Mouse (Mus musculus) testis, adult 2 months (tissue): ENCODE data around the gene Gm17334. TPM values are rescaled to one million over a fixed set of nuclear protein-coding genes. Genes with fewer than 3 reads are reported as not detected.

Source experiments
- H3K27ac ChIP-seq: fragments of 200-500 bp; 2 replicates; pipeline ENCODE4 v1.5.1; 2012; ENCODE audit warnings: low read depth, low read length; ENCODE audit not compliant: control insufficient read depth, insufficient read depth
- H3K27me3 ChIP-seq: fragments of 200-500 bp; 2 replicates; pipeline ENCODE4 v1.6.1; 2012; ENCODE audit warnings: mild to moderate bottlenecking, low read length, moderate library complexity; ENCODE audit not compliant: control insufficient read depth, insufficient read depth
- H3K36me3 ChIP-seq: fragments of 200-500 bp; 2 replicates; pipeline ENCODE4 v1.6.1; 2012; ENCODE audit warnings: mild to moderate bottlenecking, low read length; ENCODE audit not compliant: control insufficient read depth, insufficient read depth
- H3K4me1 ChIP-seq: fragments of 200-500 bp; 2 replicates; pipeline ENCODE4 v1.6.1; 2012; ENCODE audit warnings: low read length; ENCODE audit not compliant: control insufficient read depth, insufficient read depth
- H3K4me3 ChIP-seq: fragments of 200-500 bp; 2 replicates; pipeline ENCODE4 v1.5.1; 2012; ENCODE audit warnings: low read depth, mild to moderate bottlenecking, low read length, moderate library complexity, mixed read lengths; ENCODE audit not compliant: control insufficient read depth
- CTCF ChIP-seq: fragments of 200-500 bp; IDR thresholded peaks from 2 replicates; pipeline ENCODE4 v1.5.1; 2012; ENCODE audit warnings: low read depth, mild to moderate bottlenecking, inconsistent platforms, low read length, moderate library complexity; ENCODE audit not compliant: control insufficient read depth, insufficient read depth, insufficient replicate concordance
- POLR2A ChIP-seq: fragments of 200-500 bp; IDR thresholded peaks from 2 replicates; pipeline ENCODE4 v1.6.1; 2012; ENCODE audit warnings: low read depth, mild to moderate bottlenecking, inconsistent platforms, low read length, moderate library complexity; ENCODE audit not compliant: control insufficient read depth
- polyA plus RNA-seq: library from polyadenylated mRNA; depleted of rRNA; stranded (reverse); fragments of >200 nt; gene quantifications from 2 replicates; pipeline ENCODE4 v1.2.3, GENCODE M21; 2012

Gm17334 gene
- polyA plus RNA-seq, 1 experiment: not detected

- Histone ChIP-seq H3K36me3 (no peaks in the 10 kb centered on the region), H3K4me1 (no peaks in the 10 kb centered on the region), H3K27me3 (no peaks in the 10 kb centered on the region), H3K4me3 (no peak overlapping the region), H3K27ac (no peak overlapping the region)
- TF ChIP-seq POLR2A (no peak), CTCF (no peak)
Observed at GRCm38 (mm10) chr11:53785311-53785936, 12.4 kb upstream of the Gm17334 start.

DNA sequence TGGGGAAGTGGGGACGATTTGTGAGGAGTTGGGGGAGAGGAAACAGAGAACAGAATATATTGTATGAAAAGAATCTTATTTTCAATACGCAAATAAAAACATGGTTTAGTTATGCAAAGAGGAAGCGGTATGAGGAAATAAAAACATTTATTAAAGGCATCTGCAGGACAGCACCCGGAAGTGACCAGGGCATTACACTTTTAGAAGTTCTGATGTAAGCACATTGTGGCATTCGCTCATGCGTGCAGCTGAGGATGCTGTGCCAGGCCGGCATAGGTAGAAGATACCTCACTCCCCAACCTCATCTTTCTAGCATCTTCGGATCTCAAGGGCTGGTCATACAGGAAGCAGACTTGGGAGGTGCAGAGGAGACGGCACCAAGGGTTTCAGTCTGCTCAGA, 10.3 kb upstream of the Gm17334 start:
- Histone ChIP-seq H3K27ac (no peak overlapping the region), H3K36me3 (no peaks in the 10 kb centered on the region), H3K27me3 (no peaks in the 10 kb centered on the region), H3K4me3 (no peak overlapping the region), H3K4me1 (no peaks in the 10 kb centered on the region)
- no peak for TF ChIP-seq CTCF

DNA sequence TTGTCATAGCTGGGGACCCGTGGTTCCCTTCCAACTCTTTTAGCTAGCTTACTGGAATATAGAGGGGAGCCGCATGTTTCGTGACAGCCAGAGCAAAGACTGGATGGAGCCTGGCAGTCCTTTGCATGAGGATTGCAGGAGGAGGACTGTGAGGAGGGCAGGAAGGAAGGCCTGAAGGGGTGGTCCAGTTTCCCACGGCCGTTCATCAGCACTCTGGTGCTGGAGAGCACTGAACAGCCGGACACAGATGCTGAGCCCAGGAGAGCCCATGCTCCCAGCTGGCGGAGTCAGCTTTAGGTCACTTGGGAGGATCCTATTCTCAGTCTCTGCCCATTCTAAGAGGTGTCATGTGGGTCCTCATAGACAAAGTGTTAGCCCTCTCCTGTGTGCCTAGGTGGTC, 9.0 kb upstream of the Gm17334 start:
- Histone ChIP-seq H3K4me3 (no peak overlapping the region), H3K36me3 (no peaks in the 10 kb centered on the region), H3K27ac (no peak overlapping the region), H3K4me1 (no peaks in the 10 kb centered on the region), H3K27me3 (no peaks in the 10 kb centered on the region)
- TF ChIP-seq POLR2A: no peak

GRCm38 (mm10) chr11:53781201-53781775, 8.3 kb upstream of the Gm17334 start:
- Histone ChIP-seq H3K4me1 (no peaks in the 10 kb centered on the region), H3K4me3 (no peak overlapping the region), H3K27ac (no peak overlapping the region), H3K36me3 (no peaks in the 10 kb centered on the region), H3K27me3 (no peaks in the 10 kb centered on the region)
- TF ChIP-seq POLR2A: no peak
- TF ChIP-seq CTCF: no peak

- TF ChIP-seq POLR2A (no peak), CTCF (no peak)
- Histone ChIP-seq H3K4me1 (no peaks in the 10 kb centered on the region), H3K36me3 (no peaks in the 10 kb centered on the region), H3K4me3 (no peak overlapping the region), H3K27ac (no peak overlapping the region), H3K27me3 (no peaks in the 10 kb centered on the region)
Observed at GRCm38 (mm10) chr11:53780262-53780661, 7.3 kb upstream of the Gm17334 start.

GRCm38 (mm10) chr11:53779808-53780207, 6.8 kb upstream of the Gm17334 start:
- H3K4me1 ChIP-seq: no peaks in the 10 kb centered on the region
- no peaks in the 10 kb centered on the region for H3K27me3 ChIP-seq
- H3K27ac ChIP-seq: no peak overlapping the region
- H3K36me3 ChIP-seq: no peaks in the 10 kb centered on the region
- no peak overlapping the region for H3K4me3 ChIP-seq
- no peak for TF ChIP-seq CTCF
- no peak for TF ChIP-seq POLR2A

- Histone ChIP-seq H3K36me3 (no peaks in the 10 kb centered on the region), H3K4me3 (no peak overlapping the region), H3K27ac (no peak overlapping the region), H3K27me3 (no peaks in the 10 kb centered on the region), H3K4me1 (no peaks in the 10 kb centered on the region)
- no peak for TF ChIP-seq POLR2A
- no peak for TF ChIP-seq CTCF
Observed at GRCm38 (mm10) chr11:53778455-53778854, 5.5 kb upstream of the Gm17334 start.

DNA sequence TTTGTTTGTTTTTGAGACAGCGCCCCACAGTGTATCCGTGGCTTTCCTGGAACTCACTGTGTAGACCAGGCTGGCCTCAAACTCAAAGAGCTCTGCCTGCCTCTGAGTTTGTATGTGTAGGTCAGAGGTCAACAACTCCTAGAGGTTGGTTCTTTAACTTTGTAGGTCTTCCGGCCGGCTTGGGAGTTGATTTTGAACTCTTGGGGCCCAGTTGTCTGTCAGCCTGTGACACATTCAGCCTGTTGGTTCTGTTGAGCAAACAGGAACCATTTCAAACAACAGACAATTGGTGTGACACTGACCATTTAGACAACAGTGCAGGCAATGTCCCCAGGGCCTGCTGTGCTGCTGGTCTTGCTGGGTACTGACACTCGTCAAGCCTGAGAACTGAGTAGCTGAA, 4.7 kb upstream of the Gm17334 start:
- Histone ChIP-seq H3K27me3 (no peaks in the 10 kb centered on the region), H3K27ac (no peak overlapping the region), H3K4me1 (no peaks in the 10 kb centered on the region), H3K36me3 (no peaks in the 10 kb centered on the region), H3K4me3 (no peak overlapping the region)
- TF ChIP-seq CTCF: no peak
- TF ChIP-seq POLR2A: no peak
